Mouse (Mus musculus): ENCODE data around the gene Tex19.2.

DNA sequence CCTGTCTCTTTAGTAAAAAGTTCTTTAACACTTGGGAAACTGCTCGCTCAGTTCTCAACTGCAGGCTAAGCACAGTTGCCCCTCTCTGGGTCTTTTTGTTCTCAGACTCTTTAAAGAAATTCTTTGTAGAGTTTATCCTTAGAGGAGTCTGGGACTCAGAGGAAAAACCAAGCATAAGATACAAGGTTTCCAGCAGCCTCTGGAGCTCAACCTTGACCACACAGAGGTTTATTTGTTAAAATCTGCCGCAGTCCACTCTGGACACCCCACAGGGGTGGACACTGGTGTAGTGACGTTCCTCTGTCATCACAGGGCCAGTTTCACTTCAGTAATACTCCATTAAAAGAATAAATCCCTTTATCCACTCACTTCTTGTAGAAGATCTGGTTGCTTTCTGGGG is at the start of gene Tex19.2:
- TF ChIP-seq POLR2A (IDR thresholded peaks at IDR 0.05; ENCODE audit: borderline replicate concordance, control insufficient read depth, low read depth, low read length) (no peak), CTCF (IDR thresholded peaks at IDR 0.05; ENCODE audit: control insufficient read depth, insufficient read depth, low read length) (no peak)

Data from bone marrow, adult 2 months (tissue).